Mouse (Mus musculus): ENCODE data around the gene Mtor. TPM values are rescaled to one million over a fixed set of nuclear protein-coding genes. Genes with fewer than 3 reads are reported as not detected.

Gene Mtor
- polyA plus RNA-seq, 1 experiment = 3.8 TPM

- peaks cover 94% of the 10 kb centered on the region for H3K36me3 ChIP-seq (replicated peaks; ENCODE audit: low read length)
- 0 out of 2 replicates have a peak, but pooled peaks cover 3% of the 10 kb centered on the region for H3K4me1 ChIP-seq
- no peaks in the 10 kb centered on the region for H3K27me3 ChIP-seq (replicated peaks)
- TF ChIP-seq GATA1 (IDR thresholded peaks at IDR 0.05; ENCODE audit: borderline replicate concordance, low read length) (no peak), FLI1 (IDR thresholded peaks at IDR 0.05; ENCODE audit: low read length) (no peak)
- no peaks in the 10 kb centered on the region for H3K9me3 ChIP-seq
- H3K4me3 ChIP-seq (replicated peaks) = no peak overlapping the region
Measured at GRCm38 (mm10) chr4:148462717-148463116, 14.3 kb downstream of the Mtor start.

DNA sequence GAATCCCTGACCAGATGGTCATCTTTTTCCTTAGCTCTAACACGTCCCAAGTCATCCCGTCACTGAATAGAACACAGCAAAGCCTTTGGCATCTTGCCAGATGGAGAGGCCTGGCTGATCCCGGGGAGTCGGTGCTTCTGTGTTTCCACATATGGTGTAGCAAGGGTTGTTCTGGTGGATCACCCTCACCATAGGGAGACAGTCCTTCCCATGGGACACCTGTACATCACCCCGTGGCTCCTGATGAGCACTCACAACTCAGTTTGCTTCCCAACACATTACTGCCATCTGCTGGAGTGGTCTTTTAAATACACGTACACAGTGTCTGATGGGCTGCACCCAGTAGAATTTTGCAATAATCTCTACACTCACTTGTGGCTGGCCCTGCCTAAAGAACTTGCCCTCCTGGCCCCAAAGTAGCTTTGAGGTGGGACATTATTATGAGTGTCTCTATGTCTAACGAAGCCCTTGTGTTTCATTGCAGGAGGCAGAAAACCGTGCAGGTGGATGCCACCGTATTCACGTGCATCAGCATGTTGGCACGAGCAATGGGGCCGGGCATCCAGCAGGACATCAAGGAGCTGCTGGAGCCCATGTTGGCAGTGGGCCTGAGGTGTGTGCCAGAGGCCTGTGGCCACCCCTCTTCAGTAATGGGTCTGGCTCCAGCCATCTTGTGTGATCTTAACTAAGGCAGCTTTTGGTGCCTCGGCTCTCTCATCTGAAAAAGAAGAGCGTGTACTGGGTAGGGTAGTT, 15.0 kb downstream of the Mtor start:
- Histone ChIP-seq H3K27me3 (replicated peaks) (no peaks in the 10 kb centered on the region), H3K4me1 (0 out of 2 replicates have a peak, but pooled peaks cover 3% of the 10 kb centered on the region), H3K4me3 (replicated peaks) (no peak overlapping the region), H3K9me3 (no peaks in the 10 kb centered on the region), H3K36me3 (replicated peaks; ENCODE audit: low read length) (peaks cover 94% of the 10 kb centered on the region)
- TF ChIP-seq GATA1 (IDR thresholded peaks at IDR 0.05; ENCODE audit: borderline replicate concordance, low read length) (no peak), FLI1 (IDR thresholded peaks at IDR 0.05; ENCODE audit: low read length) (no peak)

DNA sequence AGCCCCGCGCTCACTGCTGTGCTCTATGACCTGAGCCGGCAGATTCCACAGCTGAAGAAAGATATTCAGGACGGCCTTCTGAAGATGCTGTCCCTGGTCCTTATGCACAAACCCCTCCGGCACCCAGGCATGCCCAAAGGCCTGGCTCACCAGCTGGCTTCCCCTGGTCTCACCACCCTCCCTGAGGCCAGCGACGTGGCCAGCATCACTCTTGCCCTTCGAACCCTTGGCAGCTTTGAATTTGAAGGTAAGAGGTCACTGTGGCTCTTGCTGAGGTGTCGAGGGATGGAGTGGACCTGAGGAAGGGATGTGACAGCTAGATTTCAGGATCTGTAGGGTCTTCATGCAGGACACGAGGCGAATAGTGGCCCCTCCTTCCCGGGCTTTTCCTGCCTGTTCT, 15.9 kb downstream of the Mtor start:
- no peaks in the 10 kb centered on the region for H3K27me3 ChIP-seq (replicated peaks)
- 0 out of 2 replicates have a peak, but pooled peaks cover 3% of the 10 kb centered on the region for H3K4me1 ChIP-seq
- peaks cover 94% of the 10 kb centered on the region for H3K36me3 ChIP-seq (replicated peaks; ENCODE audit: low read length)
- TF ChIP-seq FLI1 (IDR thresholded peaks at IDR 0.05; ENCODE audit: low read length) (no peak), GATA1 (IDR thresholded peaks at IDR 0.05; ENCODE audit: borderline replicate concordance, low read length) (no peak)
- no peak overlapping the region for H3K4me3 ChIP-seq (replicated peaks)
- no peaks in the 10 kb centered on the region for H3K9me3 ChIP-seq

GRCm38 (mm10) chr4:148464869-148465268, 16.5 kb downstream of the Mtor start:
- H3K4me1 ChIP-seq = no peaks in the 10 kb centered on the region
- H3K4me3 ChIP-seq (replicated peaks) = peak overlapping the region; percentile 38
- H3K9me3 ChIP-seq = no peaks in the 10 kb centered on the region
- peaks cover 94% of the 10 kb centered on the region for H3K36me3 ChIP-seq (replicated peaks; ENCODE audit: low read length)
- no peaks in the 10 kb centered on the region for H3K27me3 ChIP-seq (replicated peaks)
- TF ChIP-seq GATA1 (IDR thresholded peaks at IDR 0.05; ENCODE audit: borderline replicate concordance, low read length) = no peak
- no peak for TF ChIP-seq FLI1 (IDR thresholded peaks at IDR 0.05; ENCODE audit: low read length)

GRCm38 (mm10) chr4:148466511-148467079, 18.2 kb downstream of the Mtor start:
- H3K4me3 ChIP-seq (replicated peaks) = no peak overlapping the region
- TF ChIP-seq GATA1 (IDR thresholded peaks at IDR 0.05; ENCODE audit: borderline replicate concordance, low read length) = no peak
- TF ChIP-seq FLI1 (IDR thresholded peaks at IDR 0.05; ENCODE audit: low read length) = no peak
- no peaks in the 10 kb centered on the region for H3K9me3 ChIP-seq
- H3K27me3 ChIP-seq (replicated peaks) = no peaks in the 10 kb centered on the region
- H3K36me3 ChIP-seq (replicated peaks; ENCODE audit: low read length) = peaks cover 97% of the 10 kb centered on the region
- H3K4me1 ChIP-seq = no peaks in the 10 kb centered on the region

DNA sequence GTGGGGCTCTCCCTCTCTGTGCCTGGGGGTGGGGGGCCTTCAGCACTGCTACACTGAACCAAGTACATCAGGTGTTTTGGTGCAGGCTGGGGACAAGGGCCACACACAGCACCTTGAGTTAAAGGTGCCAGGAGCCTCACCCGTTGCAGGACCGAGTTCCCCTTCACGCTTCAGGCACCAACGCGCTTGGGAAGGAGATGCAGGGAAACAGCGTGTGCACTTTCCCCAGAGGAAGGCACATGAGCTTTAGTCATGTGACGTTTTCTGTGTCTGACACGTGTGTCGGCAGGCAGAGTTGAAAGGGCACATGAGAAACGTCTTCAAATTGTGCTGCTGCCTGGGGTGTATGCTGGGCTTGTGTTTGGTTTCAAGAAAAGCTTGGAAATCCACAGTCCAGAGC, 20.0 kb downstream of the Mtor start:
- peaks cover 97% of the 10 kb centered on the region for H3K36me3 ChIP-seq (replicated peaks; ENCODE audit: low read length)
- peaks cover 13% of the 10 kb centered on the region for H3K4me1 ChIP-seq
- no peak for TF ChIP-seq GATA1 (IDR thresholded peaks at IDR 0.05; ENCODE audit: borderline replicate concordance, low read length)
- no peak for TF ChIP-seq FLI1 (IDR thresholded peaks at IDR 0.05; ENCODE audit: low read length)
- no peaks in the 10 kb centered on the region for H3K9me3 ChIP-seq
- H3K27me3 ChIP-seq (replicated peaks) = no peaks in the 10 kb centered on the region
- no peak overlapping the region for H3K4me3 ChIP-seq (replicated peaks)

DNA sequence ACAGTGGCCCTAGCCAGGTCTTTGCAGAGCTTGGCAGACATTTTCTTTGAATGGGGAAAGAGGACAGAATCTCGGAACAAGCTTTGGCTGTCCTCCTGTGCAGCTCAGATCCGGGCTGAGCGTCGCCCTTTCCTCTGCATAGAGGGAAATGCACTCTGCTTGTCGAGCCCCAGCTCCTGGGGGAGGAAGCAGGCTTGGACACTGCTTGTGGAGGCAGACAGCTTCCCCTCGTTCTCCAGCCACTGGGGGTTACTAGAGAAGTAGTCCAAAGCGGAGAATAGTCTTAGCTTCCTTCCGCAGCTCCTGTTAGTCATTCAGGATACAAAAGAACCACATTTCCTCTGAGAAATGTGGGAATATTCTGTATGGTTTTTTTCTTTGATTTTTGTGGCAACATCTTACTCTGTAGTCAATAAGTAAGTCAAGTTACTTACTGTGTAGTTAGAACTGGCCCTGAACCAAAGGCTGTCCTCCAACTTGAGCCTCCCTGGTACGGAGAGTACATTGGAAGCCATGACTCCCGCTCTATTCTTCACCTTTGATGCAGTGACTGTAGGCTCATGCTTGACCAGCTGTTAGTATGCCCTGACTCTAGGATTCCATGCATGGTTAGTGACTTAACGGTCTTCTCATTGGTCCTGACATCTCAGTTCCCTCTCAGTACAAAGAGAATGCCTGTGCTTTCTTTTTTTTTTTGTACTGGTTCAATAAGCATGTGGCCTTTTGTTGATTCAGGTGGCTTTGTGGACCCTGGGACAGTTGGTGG, 21.3 kb downstream of the Mtor start:
- Histone ChIP-seq H3K9me3 (no peaks in the 10 kb centered on the region), H3K27me3 (replicated peaks) (no peaks in the 10 kb centered on the region), H3K36me3 (replicated peaks; ENCODE audit: low read length) (peaks cover 97% of the 10 kb centered on the region), H3K4me3 (replicated peaks) (no peak overlapping the region), H3K4me1 (peaks cover 13% of the 10 kb centered on the region)
- TF ChIP-seq GATA1 (IDR thresholded peaks at IDR 0.05; ENCODE audit: borderline replicate concordance, low read length) (no peak), FLI1 (IDR thresholded peaks at IDR 0.05; ENCODE audit: low read length) (no peak)

GRCm38 (mm10) chr4:148471363-148471806, 23.0 kb downstream of the Mtor start:
- H3K36me3 ChIP-seq (replicated peaks; ENCODE audit: low read length) = peaks cover 98% of the 10 kb centered on the region
- no peak overlapping the region for H3K4me3 ChIP-seq (replicated peaks)
- TF ChIP-seq GATA1 (IDR thresholded peaks at IDR 0.05; ENCODE audit: borderline replicate concordance, low read length) (no peak), FLI1 (IDR thresholded peaks at IDR 0.05; ENCODE audit: low read length) (no peak)
- H3K9me3 ChIP-seq = no peaks in the 10 kb centered on the region
- H3K27me3 ChIP-seq (replicated peaks) = no peaks in the 10 kb centered on the region
- peaks cover 19% of the 10 kb centered on the region for H3K4me1 ChIP-seq

GRCm38 (mm10) chr4:148472436-148473174, 24.2 kb downstream of the Mtor start:
- H3K9me3 ChIP-seq = no peaks in the 10 kb centered on the region
- H3K27me3 ChIP-seq (replicated peaks) = no peaks in the 10 kb centered on the region
- peaks cover 21% of the 10 kb centered on the region for H3K4me1 ChIP-seq
- H3K36me3 ChIP-seq (replicated peaks; ENCODE audit: low read length) = peaks cover 99% of the 10 kb centered on the region
- TF ChIP-seq FLI1 (IDR thresholded peaks at IDR 0.05; ENCODE audit: low read length) = no peak
- TF ChIP-seq GATA1 (IDR thresholded peaks at IDR 0.05; ENCODE audit: borderline replicate concordance, low read length) = no peak
- no peak overlapping the region for H3K4me3 ChIP-seq (replicated peaks)

Measured in megakaryocyte, embryonic 14.5 days (primary cell).